Mouse (Mus musculus): ENCODE results near the gene Ficd.
"Not testable (repeated sequence)": the region's sequence is repeated elsewhere in the genome, so short reads cannot be mapped to it uniquely, and the experiment has no call there.

- not testable (repeated sequence) for TF ChIP-seq POLR2A (IDR thresholded peaks at IDR 0.05; ENCODE audit: borderline replicate concordance, insufficient read depth, low read length); CTCF (IDR thresholded peaks at IDR 0.05; ENCODE audit: borderline replicate concordance, insufficient read depth, low read depth, low read length)
Observed at GRCm38 (mm10) chr5:113784104-113784503, 48.5 kb downstream of the Ficd start.
